Mouse (Mus musculus): ENCODE data around the gene Tmem151b. TPM values are rescaled to one million over a fixed set of nuclear protein-coding genes. Genes with fewer than 3 reads are reported as not detected.
A peak's percentile ranks its signal among the peaks of the same experiment; 100 is the strongest.

Gene Tmem151b
- polyA plus RNA-seq, 1 experiment from 2014 or later: 1.4 TPM

DNA sequence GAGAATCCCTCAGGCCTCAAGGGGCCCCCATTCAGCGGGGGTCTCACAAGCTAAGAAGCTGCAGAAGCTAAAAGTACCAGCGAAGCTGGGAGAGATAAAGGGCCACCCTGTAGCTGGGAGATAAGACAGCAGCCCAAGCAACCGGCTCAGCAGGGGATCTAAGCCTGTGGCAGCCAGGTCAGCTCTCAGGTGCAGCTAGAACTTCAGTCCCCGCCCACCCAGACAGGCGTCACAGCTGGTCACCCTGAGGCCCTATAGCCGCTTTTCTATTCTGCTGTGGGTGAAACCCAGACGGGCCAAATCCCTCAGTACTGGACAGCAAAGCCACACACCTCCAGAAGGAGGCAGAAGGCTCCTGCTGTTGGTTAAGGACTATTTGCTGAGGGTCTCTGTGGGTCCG is 44.0 kb upstream of the Tmem151b start:
- no peak overlapping the region for H3K4me3 ChIP-seq (ENCODE audit: low read length)
- H3K36me3 ChIP-seq (ENCODE audit: control insufficient read depth, insufficient read depth, low read length): no peaks in the 10 kb centered on the region
- no peak overlapping the region for H3K27ac ChIP-seq (ENCODE audit: low read length)
- peaks cover 46% of the 10 kb centered on the region for H3K4me1 ChIP-seq (replicated peaks; ENCODE audit: control insufficient read depth, insufficient read depth, low read length)
- H3K27me3 ChIP-seq (ENCODE audit: control insufficient read depth, insufficient read depth, low read depth, low read length): no peaks in the 10 kb centered on the region
- H3K9ac ChIP-seq (ENCODE audit: low read length): peak overlapping the region; percentile 17; the same call in 1 of the 2 replicates
- no peaks in the 10 kb centered on the region for H3K9me3 ChIP-seq (ENCODE audit: control insufficient read depth, low read length)
- ATAC-seq (ENCODE audit: low read depth): no peak
- WGBS: 31% methylated on average over 8 of the region's 8 CpGs
- H3K4me2 ChIP-seq (ENCODE audit: low read depth, low read length): peak overlapping the region; percentile 31

DNA sequence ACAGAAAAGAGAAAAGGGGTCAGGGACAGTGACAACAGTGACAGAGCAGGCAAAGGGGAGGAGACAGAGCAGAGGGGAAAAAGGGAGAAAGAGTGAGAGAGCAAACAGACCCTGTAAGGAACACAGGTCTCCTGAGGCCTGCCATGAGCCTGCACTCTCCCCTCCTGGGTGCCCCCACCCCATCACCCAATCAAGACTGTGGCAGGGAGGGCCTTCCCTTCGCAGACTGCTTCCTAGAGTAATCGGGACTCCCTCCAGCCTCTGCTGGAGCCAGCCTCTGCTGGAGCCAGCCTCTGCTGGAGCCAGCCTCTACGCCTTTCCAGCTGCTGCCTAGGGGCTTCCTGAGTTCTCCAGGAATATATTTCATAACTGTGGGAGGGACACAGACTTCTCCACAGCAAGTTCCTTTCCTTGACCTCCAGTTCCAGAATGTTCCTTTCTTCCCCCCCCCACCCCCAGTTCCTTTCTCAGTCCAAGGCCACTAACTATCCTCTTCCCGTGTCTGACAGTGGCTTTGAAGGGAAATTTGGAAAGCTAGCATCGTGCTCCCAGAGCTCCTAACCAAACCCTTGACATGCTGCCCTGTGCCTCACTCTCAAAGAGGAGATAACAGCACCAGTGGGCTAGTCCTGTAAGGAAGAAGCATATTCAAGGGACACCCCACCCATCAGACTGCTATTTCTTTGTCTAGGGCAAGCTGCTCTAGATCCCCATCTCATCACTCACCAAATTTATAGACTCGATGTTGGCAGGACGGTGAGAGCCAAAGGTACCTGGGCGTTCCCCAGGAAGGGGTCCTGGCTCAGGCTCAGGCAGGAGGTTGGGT is 43.3 kb upstream of the Tmem151b start:
- Histone ChIP-seq H3K9ac (ENCODE audit: low read length) (peak overlapping the region; percentile 17), H3K27me3 (ENCODE audit: control insufficient read depth, insufficient read depth, low read depth, low read length) (no peaks in the 10 kb centered on the region), H3K4me1 (replicated peaks; ENCODE audit: control insufficient read depth, insufficient read depth, low read length) (peaks cover 46% of the 10 kb centered on the region), H3K4me2 (ENCODE audit: low read depth, low read length) (peak overlapping the region; percentile 31), H3K4me3 (ENCODE audit: low read length) (peak overlapping the region; percentile 5), H3K9me3 (ENCODE audit: control insufficient read depth, low read length) (no peaks in the 10 kb centered on the region), H3K27ac (ENCODE audit: low read length) (peak overlapping the region; percentile 56), H3K36me3 (ENCODE audit: control insufficient read depth, insufficient read depth, low read length) (no peaks in the 10 kb centered on the region)
- peak; percentile 13 for ATAC-seq (ENCODE audit: low read depth)
- WGBS: 35% methylated on average over 8 of the region's 8 CpGs

DNA sequence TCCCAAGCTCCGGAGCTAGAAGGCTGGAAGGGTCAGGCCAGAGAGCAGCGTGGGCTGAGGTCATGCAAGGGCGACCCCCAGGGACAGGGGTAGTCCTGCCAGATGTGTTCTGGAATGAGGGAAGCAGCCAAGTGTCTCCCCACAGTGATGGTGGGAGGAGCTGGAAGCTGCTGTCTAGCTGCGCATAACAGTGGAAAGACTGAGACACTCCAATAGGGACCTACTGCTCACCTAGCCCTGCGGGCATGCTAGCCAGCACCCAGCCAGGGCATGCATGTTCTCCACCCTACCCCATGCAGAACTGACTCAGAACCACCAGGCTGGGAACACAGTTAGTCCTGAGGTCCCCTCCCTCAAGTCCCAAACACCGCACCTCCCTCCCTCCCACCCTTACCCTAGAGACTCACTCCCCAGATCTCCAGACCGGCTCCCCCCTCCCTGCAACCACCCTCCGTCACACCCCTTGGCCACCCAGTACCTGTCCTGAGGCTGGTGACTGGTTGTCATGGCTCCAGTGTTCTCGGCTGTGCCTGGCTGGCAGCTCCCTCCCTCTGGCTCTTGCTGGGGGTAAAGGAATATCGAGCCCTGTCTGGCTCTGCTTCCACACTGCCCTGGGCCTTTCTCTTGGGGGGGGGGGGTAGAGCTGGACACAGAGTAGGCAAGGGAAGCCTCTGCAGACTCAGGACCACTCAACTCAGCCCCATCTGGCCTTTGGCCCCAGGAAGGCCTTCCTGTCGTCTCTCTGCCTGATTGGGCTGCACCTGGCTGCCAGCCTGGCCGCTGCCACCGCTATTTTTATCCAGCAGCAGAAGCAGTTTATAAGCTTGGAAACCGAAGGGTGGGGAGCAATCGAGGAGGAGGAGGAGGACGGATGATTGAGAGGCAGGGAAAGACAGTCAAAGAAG is 42.5 kb upstream of the Tmem151b start:
- Histone ChIP-seq H3K27me3 (ENCODE audit: control insufficient read depth, insufficient read depth, low read depth, low read length) (no peaks in the 10 kb centered on the region), H3K9ac (ENCODE audit: low read length) (peak overlapping the region; percentile 8), H3K36me3 (ENCODE audit: control insufficient read depth, insufficient read depth, low read length) (peaks cover 4% of the 10 kb centered on the region; the same call in 1 of the 2 replicates), H3K9me3 (ENCODE audit: control insufficient read depth, low read length) (no peaks in the 10 kb centered on the region; the same call in 1 of the 2 replicates), H3K4me1 (replicated peaks; ENCODE audit: control insufficient read depth, insufficient read depth, low read length) (peaks cover 46% of the 10 kb centered on the region), H3K27ac (ENCODE audit: low read length) (peak overlapping the region; percentile 56), H3K4me3 (ENCODE audit: low read length) (peak overlapping the region; percentile 5), H3K4me2 (ENCODE audit: low read depth, low read length) (peak overlapping the region; percentile 31)
- 46% methylated on average over 16 of the region's 16 CpGs for WGBS
- ATAC-seq (ENCODE audit: low read depth): 0 out of 2 replicates have a peak, but pooled peaks have one; percentile 1

DNA sequence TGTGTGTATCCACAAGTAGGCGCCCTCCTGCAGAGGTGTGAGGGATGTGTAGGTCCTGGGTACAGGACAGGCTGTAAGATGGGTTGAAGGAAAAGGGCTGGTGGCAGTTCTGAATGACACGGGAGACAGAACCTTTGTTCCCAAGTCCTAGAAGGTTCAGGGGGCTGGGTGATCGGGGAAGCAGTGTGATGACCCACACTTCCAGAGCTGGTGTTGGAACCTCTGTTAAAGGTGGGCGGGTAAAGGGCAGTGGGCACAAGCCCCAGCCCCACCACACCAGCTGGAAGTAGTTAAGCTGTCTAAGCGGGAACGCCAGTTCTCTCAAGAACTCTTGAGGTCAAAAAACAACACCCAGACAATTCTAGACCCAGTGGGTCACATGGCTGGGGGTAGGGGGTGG is 40.9 kb upstream of the Tmem151b start:
- H3K4me3 ChIP-seq (ENCODE audit: low read length): no peak overlapping the region
- peaks cover 38% of the 10 kb centered on the region for H3K4me1 ChIP-seq (replicated peaks; ENCODE audit: control insufficient read depth, insufficient read depth, low read length)
- no peak overlapping the region for H3K4me2 ChIP-seq (ENCODE audit: low read depth, low read length)
- peaks cover 3% of the 10 kb centered on the region; the same call in 1 of the 2 replicates for H3K9me3 ChIP-seq (ENCODE audit: control insufficient read depth, low read length)
- ATAC-seq (ENCODE audit: low read depth): no peak
- H3K27ac ChIP-seq (ENCODE audit: low read length): no peak overlapping the region
- WGBS: 59% methylated on average over 6 of the region's 6 CpGs
- peaks cover 10% of the 10 kb centered on the region for H3K36me3 ChIP-seq (ENCODE audit: control insufficient read depth, insufficient read depth, low read length)
- H3K27me3 ChIP-seq (ENCODE audit: control insufficient read depth, insufficient read depth, low read depth, low read length): no peaks in the 10 kb centered on the region
- H3K9ac ChIP-seq (ENCODE audit: low read length): no peak overlapping the region

DNA sequence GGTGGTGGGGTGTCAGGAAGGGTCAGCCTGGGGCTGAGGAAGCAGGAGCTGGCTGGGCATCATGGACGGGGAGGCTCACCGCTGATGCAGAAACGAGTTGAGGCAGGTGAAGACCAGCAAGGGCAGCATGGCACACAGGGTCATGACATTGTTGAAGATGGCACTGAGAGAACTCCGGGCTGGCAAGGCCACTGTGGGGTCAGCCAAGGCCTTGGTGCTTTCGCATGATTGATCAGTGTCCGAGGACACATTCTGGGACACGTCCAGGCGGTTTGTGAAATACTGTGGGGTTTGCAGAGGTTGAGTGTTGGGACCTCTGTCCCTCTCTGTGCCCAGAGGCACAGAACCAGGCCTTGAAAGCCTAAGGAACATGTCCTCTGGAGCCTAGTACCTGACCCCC is 40.4 kb upstream of the Tmem151b start:
- Histone ChIP-seq H3K4me1 (replicated peaks; ENCODE audit: control insufficient read depth, insufficient read depth, low read length) (peaks cover 43% of the 10 kb centered on the region), H3K4me2 (ENCODE audit: low read depth, low read length) (no peak overlapping the region), H3K27me3 (ENCODE audit: control insufficient read depth, insufficient read depth, low read depth, low read length) (no peaks in the 10 kb centered on the region), H3K9ac (ENCODE audit: low read length) (no peak overlapping the region), H3K36me3 (ENCODE audit: control insufficient read depth, insufficient read depth, low read length) (peaks cover 10% of the 10 kb centered on the region), H3K9me3 (ENCODE audit: control insufficient read depth, low read length) (peaks cover 3% of the 10 kb centered on the region; the same call in 1 of the 2 replicates), H3K4me3 (ENCODE audit: low read length) (no peak overlapping the region), H3K27ac (ENCODE audit: low read length) (no peak overlapping the region)
- no peak for ATAC-seq (ENCODE audit: low read depth)
- 90% methylated on average over 8 of the region's 8 CpGs for WGBS

DNA sequence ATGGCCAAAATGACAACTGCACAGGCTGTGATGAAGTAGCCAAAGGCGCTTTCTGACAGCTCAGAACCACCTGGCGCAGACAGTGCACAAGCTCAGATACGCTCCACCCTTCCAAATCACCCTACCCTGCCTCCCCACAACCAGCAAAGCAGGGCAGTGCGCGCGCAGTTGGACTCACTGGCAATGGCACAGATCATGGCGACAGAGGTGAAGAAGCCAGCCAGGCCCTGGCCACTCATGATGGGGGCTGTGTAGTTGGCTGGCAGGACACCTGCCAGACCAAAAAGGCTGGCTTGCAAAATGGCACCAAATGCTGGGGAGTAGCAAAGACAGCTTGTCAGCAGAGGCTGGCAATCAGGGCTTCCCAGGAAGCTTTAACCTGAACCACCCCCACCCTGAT is 39.8 kb upstream of the Tmem151b start:
- Histone ChIP-seq H3K4me1 (replicated peaks; ENCODE audit: control insufficient read depth, insufficient read depth, low read length) (peaks cover 43% of the 10 kb centered on the region), H3K9ac (ENCODE audit: low read length) (no peak overlapping the region), H3K27ac (ENCODE audit: low read length) (no peak overlapping the region), H3K36me3 (ENCODE audit: control insufficient read depth, insufficient read depth, low read length) (peaks cover 10% of the 10 kb centered on the region), H3K4me2 (ENCODE audit: low read depth, low read length) (no peak overlapping the region), H3K27me3 (ENCODE audit: control insufficient read depth, insufficient read depth, low read depth, low read length) (no peaks in the 10 kb centered on the region), H3K4me3 (ENCODE audit: low read length) (no peak overlapping the region), H3K9me3 (ENCODE audit: control insufficient read depth, low read length) (peaks cover 3% of the 10 kb centered on the region; the same call in 1 of the 2 replicates)
- no peak for ATAC-seq (ENCODE audit: low read depth)
- 94% methylated on average over 7 of the region's 7 CpGs for WGBS

DNA sequence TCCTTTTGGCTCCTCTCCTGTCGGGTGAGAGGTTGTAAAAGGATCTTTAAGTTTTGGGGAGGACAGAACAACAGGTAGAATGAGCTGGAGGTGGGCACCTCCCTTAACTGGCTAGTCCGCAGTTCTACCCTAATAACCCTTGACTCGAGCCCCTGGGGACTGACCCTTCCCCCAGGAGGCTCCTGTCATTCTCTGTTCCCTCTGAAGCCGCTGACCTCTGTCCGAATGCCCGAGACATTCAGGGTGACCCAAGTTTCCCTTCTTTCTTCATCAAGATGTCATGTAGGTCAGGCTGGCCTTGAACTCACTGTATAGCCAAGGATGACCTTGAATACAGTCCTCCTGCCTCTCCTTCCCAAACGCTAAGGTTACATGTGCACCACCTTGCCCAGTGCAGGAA is 38.9 kb upstream of the Tmem151b start:
- Histone ChIP-seq H3K9ac (ENCODE audit: low read length) (no peak overlapping the region), H3K36me3 (ENCODE audit: control insufficient read depth, insufficient read depth, low read length) (peaks cover 10% of the 10 kb centered on the region), H3K4me2 (ENCODE audit: low read depth, low read length) (no peak overlapping the region), H3K4me3 (ENCODE audit: low read length) (no peak overlapping the region), H3K9me3 (ENCODE audit: control insufficient read depth, low read length) (peaks cover 3% of the 10 kb centered on the region; the same call in 1 of the 2 replicates), H3K27ac (ENCODE audit: low read length) (no peak overlapping the region), H3K4me1 (replicated peaks; ENCODE audit: control insufficient read depth, insufficient read depth, low read length) (peaks cover 43% of the 10 kb centered on the region), H3K27me3 (ENCODE audit: control insufficient read depth, insufficient read depth, low read depth, low read length) (no peaks in the 10 kb centered on the region)
- ATAC-seq (ENCODE audit: low read depth): no peak
- WGBS: 86% methylated on average over 7 of the region's 7 CpGs

DNA sequence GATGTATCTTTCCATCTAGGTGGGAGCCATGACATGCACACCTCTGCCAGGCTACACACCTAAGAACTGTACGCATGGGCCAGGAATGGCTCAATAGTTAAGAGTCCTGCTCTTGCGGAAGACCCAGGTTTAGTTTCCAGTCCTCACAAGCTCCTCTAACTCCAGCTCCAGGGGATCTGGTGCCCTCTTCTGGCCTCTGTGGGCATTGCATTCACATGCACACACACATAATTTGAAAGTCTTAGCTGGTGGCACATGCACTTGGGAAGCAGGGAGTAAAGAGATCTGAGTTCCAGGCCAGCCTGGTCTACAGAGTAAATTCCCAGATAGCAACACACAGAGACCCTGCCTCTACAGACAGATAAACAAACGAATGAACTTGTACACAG is 37.0 kb upstream of the Tmem151b start:
- Histone ChIP-seq H3K9me3 (ENCODE audit: control insufficient read depth, low read length) (peaks cover 3% of the 10 kb centered on the region; the same call in 1 of the 2 replicates), H3K4me3 (ENCODE audit: low read length) (no peak overlapping the region), H3K4me2 (ENCODE audit: low read depth, low read length) (no peak overlapping the region), H3K9ac (ENCODE audit: low read length) (no peak overlapping the region), H3K36me3 (ENCODE audit: control insufficient read depth, insufficient read depth, low read length) (peaks cover 10% of the 10 kb centered on the region), H3K27me3 (ENCODE audit: control insufficient read depth, insufficient read depth, low read depth, low read length) (no peaks in the 10 kb centered on the region), H3K4me1 (replicated peaks; ENCODE audit: control insufficient read depth, insufficient read depth, low read length) (peaks cover 30% of the 10 kb centered on the region), H3K27ac (ENCODE audit: low read length) (peak overlapping the region; percentile 93)
- WGBS: 97% methylated on average over 3 of the region's 3 CpGs
- no peak for ATAC-seq (ENCODE audit: low read depth)
